Mouse (Mus musculus) spleen, adult 2 months (tissue): Measurements from ENCODE around the gene Pspc1. TPM values are rescaled to one million over a fixed set of nuclear protein-coding genes. Genes with fewer than 3 reads are reported as not detected.

Source experiments
- DNase-seq, 2 experiments: peaks; one replicate each; pipeline versions ENCODE4 v3.0.0 to v3.0.0-alpha.2; 2012 to 2021; ENCODE audit warnings: low spot score in 2 of 2, low read depth in 1 of 2
- H3K27ac ChIP-seq: fragments of 200-500 bp; 2 replicates; pipeline ENCODE4 v1.5.1; 2012; ENCODE audit warnings: low read length, inconsistent platforms; ENCODE audit not compliant: insufficient read depth
- H3K27me3 ChIP-seq: fragments of 200-500 bp; 2 replicates; pipeline ENCODE4 v1.6.1; 2012; ENCODE audit warnings: mild to moderate bottlenecking, moderate library complexity, low read length, inconsistent platforms; ENCODE audit not compliant: control insufficient read depth, insufficient read depth
- H3K36me3 ChIP-seq: fragments of 200-500 bp; 2 replicates; pipeline ENCODE4 v1.6.1; 2012; ENCODE audit warnings: mild to moderate bottlenecking, low read length, inconsistent platforms; ENCODE audit not compliant: control insufficient read depth, insufficient read depth
- H3K4me1 ChIP-seq: fragments of 200-500 bp; 2 replicates; pipeline ENCODE4 v1.6.1; 2011; ENCODE audit warnings: inconsistent platforms; ENCODE audit not compliant: control insufficient read depth, insufficient read depth, insufficient read length
- H3K4me3 ChIP-seq: fragments of 200-500 bp; 2 replicates; pipeline ENCODE4 v1.5.1; 2011; ENCODE audit warnings: mild to moderate bottlenecking, inconsistent platforms; ENCODE audit not compliant: insufficient read depth, insufficient read length; ENCODE audit errors: extremely low read depth
- CTCF ChIP-seq: fragments of 200-500 bp; IDR thresholded peaks from 2 replicates; pipeline ENCODE4 v1.5.1; 2011; ENCODE audit warnings: mild to moderate bottlenecking, inconsistent platforms; ENCODE audit not compliant: insufficient read depth, insufficient read length, insufficient replicate concordance; ENCODE audit errors: extremely low read depth
- POLR2A ChIP-seq: fragments of 200-500 bp; IDR thresholded peaks from 2 replicates; pipeline ENCODE4 v1.6.1; 2011; ENCODE audit warnings: low read depth, low read length, inconsistent platforms
- WGBS: fragments of 180-500 bp; shearing (Covaris S2); methylation state at CpG from one replicate; pipeline ENCODE4 v1.1.7; 2018; 5-methylcytosine and 5-hydroxymethylcytosine counted together
- polyA plus RNA-seq: library from polyadenylated mRNA; depleted of rRNA; stranded (reverse); fragments of >200 nt; gene quantifications from 2 replicates; pipeline ENCODE4 v1.2.3, GENCODE M21; 2012; rRNA removed

The Pspc1 gene
- polyA plus RNA-seq, 1 experiment: 4.9 TPM

DNA sequence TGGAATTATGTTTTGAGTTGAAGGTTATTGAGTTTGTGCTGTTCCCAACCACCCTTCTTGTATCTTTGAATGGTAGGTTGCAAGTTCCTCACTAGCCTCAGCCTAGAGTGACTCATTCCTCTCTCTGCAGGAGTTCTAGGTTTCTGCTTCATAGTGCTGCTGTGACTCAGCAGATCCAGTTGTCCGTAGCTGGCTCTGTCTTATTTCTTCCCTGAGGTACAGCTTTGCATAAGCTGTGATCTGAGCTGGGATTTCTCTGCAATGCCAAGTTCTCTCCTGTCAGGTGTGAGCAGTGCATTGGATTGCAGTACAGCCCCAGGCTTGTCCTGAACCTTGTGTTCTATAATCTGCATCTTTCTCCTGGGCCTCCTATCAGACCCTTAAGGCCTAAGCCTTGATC is 88.3 kb downstream of the Pspc1 start:
- no peak for DNase-seq
- Histone ChIP-seq H3K27ac (no peak overlapping the region), H3K4me3 (no peak overlapping the region), H3K27me3 (no peaks in the 10 kb centered on the region), H3K36me3 (peaks cover 48% of the 10 kb centered on the region), H3K4me1 (no peaks in the 10 kb centered on the region)
- TF ChIP-seq CTCF (no peak), POLR2A (no peak)
- 76% methylated on average over 1 of the region's 1 CpGs for WGBS

- Histone ChIP-seq H3K27ac (no peak overlapping the region), H3K27me3 (no peaks in the 10 kb centered on the region), H3K36me3 (peaks cover 48% of the 10 kb centered on the region), H3K4me3 (no peak overlapping the region), H3K4me1 (no peaks in the 10 kb centered on the region)
- TF ChIP-seq POLR2A (no peak), CTCF (no peak)
- WGBS: 90% methylated on average over 1 of the region's 1 CpGs
- DNase-seq: no peak
These were observed 89.0 kb downstream of the Pspc1 start for GRCm38 (mm10) chr14:56689116-56689515.

GRCm38 (mm10) chr14:56685426-56685825 is 92.7 kb downstream of the Pspc1 start:
- Histone ChIP-seq H3K4me1 (no peaks in the 10 kb centered on the region), H3K27me3 (no peaks in the 10 kb centered on the region), H3K36me3 (peaks cover 31% of the 10 kb centered on the region), H3K4me3 (no peak overlapping the region), H3K27ac (no peak overlapping the region)
- no peak for DNase-seq
- 76% methylated on average over 1 of the region's 1 CpGs for WGBS
- TF ChIP-seq POLR2A: no peak
- no peak for TF ChIP-seq CTCF

Other genes starting within 250 kb of the Pspc1 start
- gene Cenpj, start 202.9 kb downstream of the Pspc1 start, polyA plus RNA-seq: 1.4 and 2.9 TPM in 2 replicates
- 7.4 and 7.6 TPM in 2 replicates for gene Parp4, start 202.7 kb downstream of the Pspc1 start, polyA plus RNA-seq
- 2.4 and 3.0 TPM in 2 replicates for gene Mphosph8, start 110.1 kb downstream of the Pspc1 start, polyA plus RNA-seq
- 3.5 and 4.3 TPM in 2 replicates for gene Zmym5, start 33.4 kb upstream of the Pspc1 start, polyA plus RNA-seq
- gene Zmym2, start 108.3 kb upstream of the Pspc1 start, polyA plus RNA-seq: 5.0 and 6.6 TPM in 2 replicates